Mouse (Mus musculus) 3T3-L1 (cell line): ENCODE data around the gene Hyal2.

Experiments
- DNase-seq: peaks from one replicate; pipeline ENCODE4 v3.0.0-alpha.2; 2015; ENCODE audit warnings: low read depth, low spot score

Hyal2 gene

DNA sequence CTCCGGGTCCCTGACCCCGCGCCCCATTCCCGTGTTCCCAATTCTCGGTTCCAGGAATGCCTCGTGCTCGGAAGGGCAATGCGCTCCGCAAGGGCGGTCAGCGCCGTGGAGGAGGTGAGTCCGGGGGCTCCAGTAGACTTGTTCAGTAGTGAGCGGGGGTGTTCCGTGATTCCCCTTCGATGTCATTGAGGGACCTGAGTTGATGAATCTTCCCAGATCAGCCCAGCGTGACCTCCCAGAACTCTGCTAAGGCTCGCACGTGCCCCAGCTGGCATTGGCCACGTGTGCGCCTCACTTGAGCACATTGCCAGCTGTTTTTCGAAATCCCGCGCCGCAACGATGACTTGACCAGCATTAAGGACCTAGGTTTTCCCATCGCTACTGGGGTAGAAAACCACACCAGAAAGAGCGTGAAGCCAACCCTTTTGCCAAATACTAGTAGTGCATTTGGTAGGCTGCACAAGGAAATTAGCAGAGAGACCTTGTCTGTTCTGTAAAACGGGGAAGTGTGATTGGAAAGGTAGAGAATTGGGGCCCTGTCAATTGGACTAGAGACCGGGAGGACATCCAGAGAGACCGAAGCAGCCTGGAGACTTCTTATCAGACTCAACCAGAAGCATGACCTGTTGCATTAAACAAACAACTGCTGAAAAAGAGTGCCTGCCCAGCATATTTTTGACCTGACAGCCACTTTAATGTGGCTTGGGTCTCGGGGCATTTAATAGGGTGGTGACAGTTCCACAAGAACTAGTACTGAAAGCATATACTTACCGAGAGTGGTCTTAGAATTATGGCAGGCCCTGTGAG is 20.3 kb downstream of the Hyal2 start:
- peak; percentile 73 for DNase-seq

DNA sequence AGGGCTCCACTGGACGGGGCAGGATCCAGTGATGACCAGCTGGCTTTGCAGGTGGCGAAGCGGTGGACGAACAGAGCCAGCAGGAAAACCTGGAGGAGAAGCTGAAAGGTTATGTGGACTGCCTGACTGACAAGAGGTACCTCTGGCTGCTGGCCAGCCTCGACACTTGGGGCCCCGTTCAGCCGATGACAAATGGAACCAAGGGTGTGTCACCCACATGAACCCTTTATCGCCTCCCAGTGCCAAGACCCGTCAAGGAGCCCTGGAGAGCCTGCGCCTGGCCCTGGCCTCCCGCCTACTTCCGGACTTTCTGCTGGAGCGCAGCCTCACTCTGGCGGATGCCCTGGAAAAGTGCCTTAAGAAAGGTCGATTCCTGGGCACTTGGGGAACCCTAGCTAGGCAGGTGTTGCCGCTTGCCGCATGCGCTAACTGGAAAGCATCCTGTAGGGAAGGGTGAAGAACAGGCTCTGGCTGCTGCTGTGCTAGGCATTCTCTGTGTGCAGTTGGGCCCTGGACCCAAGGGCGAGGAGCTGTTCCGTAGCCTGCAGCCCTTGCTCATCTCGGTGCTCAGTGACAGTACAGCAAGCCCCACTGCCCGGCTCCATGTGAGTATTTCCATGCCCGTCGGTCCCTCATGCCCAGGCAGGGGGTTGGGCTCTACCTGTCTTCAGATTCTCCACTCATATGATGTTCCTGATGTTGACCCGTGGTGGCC is 22.5 kb downstream of the Hyal2 start:
- no peak for DNase-seq

- no peak for DNase-seq
These were observed 23.0 kb downstream of the Hyal2 start for GRCm38 (mm10) chr9:107590773-107591060.

DNA sequence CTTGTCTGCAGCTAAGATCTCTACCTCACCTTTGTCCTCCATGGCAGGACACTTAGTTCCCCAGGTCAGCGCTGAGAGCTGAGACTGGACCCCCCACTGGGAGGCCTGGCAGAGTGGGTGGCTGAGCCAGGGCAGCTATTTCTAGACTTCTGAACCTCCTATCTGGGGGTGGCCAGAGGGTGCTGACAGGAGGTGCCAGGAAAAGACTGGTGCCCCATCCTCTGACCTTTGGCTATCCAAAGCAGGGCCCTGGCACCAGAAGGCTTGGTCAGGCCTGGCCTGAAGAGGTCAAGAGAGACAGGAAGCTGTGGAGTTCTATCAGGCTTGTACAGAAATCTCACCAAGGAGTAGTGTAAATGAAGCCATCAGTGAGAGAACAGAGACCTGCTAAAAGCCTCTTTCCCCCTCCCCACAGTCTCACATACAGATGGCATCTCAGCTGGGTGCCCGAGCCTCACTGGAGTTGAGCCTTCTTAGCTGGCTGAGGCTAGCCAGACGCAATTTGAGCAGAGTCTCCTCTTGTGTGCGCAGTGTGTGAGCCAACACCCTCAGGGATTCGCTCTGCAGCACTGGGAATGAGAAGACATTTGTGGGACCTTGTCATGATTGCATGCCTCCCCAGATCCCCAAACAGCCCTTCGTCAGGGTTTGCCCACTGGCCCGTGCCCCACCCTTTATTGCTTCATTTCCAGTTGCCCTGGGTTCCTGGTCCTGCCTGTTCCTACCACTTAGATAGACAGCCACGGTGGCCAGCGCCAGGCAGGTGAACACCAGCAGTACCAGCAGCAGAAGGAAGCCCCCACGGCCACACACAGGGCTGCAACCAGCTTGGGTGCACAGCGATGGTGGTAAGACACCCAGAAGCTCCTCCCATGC is 25.6 kb downstream of the Hyal2 start:
- DNase-seq = no peak

GRCm38 (mm10) chr9:107594281-107595062 is 26.7 kb downstream of the Hyal2 start:
- no peak for DNase-seq

DNA sequence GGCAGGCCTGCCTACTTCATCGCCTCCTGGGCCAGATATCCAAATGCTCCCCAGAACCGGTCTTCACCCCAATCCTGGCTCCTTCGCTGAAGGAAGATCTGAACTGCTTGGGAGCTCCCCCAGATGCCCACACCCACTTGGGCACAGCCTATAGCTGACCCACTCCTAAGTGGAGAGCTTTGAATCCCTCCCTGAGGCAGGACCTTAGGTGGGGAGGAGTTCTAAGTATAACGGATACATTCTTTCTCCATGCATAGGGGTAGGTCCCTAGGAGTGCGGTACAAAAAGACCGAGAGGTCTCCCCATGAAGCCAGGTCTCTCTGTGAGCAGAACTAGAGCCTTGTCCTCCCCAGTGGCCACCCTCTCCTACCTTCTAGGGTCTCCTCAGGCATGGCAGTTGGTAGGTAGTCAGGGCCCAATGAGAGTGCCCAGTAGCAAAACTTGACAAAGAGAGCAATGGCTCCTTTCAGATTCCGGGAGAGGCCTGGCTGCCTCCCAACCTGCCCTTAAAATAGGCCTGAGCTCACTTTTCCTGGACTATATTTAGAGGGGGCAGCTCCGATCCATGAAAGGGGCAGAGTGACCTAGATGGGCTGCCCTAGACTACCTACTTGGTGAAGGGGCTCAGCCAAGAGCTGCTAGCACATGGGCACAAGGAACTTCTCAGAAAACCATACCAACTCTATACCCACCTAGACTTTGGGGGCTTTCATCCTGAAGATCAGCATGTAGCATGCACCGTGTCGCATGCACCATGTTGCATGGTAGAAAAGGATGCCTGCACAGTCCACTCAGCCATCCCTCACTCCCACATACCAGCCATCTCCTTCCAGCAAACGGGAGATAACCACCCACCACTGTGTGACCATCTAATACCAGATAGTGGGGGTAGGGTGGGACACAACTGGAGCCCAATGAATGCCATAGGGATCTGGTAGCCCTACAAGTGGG is 29.1 kb downstream of the Hyal2 start:
- no peak for DNase-seq

- DNase-seq = no peak
These were observed 30.6 kb downstream of the Hyal2 start for GRCm38 (mm10) chr9:107598385-107598784.

DNA sequence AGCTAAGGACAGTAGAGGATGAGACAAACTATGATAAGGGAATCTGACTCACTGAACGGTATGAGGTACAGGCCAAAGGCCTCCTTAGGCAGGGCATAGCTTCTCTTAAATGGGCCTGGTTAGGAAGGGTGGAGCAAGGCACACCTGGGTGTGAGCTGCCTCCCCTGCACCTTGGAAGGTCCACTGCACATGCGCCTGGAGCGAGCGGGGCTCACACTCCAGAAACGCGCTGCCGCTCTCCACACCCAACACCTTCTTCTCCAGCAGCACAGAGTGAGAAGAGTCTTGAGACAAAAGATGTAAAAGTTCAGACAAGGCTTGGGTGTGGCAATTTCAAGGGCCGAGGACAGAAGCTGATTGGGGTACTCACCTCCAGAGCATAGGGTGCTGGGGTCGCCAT is 31.7 kb downstream of the Hyal2 start:
- no peak for DNase-seq

GRCm38 (mm10) chr9:107599842-107600241 is 32.1 kb downstream of the Hyal2 start:
- no peak for DNase-seq

DNA sequence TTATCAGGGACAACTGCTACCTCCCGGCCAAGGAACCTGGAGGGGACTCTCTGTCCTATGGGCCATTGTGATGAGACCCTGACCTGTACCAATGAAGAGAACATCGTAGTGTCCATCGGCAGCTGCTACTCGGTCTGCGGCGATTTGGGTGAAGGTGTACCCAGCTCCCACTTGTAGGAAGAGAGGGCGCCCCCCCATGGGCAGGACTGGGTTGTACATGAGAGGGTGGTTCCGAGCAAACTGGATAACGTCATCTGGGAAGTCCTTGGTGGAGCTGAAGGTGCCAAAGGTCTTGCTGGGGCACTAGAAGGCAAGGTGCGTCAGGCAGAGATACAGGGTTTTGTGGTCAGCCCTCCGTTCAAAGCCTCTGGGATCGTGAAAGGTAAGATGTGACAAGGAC is 33.0 kb downstream of the Hyal2 start:
- DNase-seq = no peak

GRCm38 (mm10) chr9:107601275-107601674 is 33.5 kb downstream of the Hyal2 start:
- DNase-seq = no peak

DNA sequence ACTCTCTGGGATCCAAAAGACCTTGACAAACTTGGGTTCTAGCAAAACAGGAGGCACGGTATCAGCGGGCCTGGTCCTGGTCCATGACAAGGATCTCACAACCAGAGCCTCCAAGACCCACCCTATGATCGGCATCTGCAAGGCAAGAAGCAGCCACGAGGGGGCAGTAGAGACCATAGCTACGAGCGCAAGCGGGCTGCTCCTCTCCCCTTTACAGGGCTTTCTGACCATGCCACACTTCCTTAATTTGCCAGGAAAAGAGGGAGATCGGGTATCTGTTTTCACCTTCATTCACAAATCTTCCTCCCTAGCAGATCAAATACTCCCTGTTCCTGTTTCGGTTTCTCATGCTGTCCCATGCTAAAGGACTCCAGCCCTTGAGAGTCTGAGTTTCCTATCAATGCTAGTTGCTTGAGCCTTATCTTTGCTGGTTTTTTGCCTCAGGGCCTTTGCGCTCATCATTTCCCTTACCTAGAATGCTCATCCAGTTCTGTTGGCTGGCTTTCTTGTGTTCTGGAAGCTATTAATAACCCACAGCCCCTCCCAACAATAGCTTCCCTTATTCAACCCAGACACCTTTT is 34.4 kb downstream of the Hyal2 start:
- peak; percentile 93 for DNase-seq

DNA sequence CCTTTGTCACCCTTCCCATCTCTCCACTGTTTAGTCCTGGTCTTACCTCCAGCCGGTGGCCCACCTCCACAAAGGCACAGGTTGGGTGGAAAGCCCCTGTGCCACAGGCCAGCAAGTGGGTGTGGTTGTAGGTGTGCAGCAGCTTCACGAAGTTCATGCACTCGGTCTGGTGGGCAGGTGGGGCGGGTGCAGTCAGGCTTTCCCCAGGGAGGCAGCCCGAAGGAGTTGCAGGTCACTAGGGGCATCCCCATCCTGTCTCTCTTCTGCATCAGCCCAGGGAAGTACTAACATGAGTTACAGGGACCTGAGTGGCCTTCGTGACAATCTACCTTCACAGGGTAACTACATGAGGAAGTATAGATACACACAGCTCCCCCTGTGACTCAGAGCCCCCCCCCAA is 35.5 kb downstream of the Hyal2 start:
- no peak for DNase-seq

DNA sequence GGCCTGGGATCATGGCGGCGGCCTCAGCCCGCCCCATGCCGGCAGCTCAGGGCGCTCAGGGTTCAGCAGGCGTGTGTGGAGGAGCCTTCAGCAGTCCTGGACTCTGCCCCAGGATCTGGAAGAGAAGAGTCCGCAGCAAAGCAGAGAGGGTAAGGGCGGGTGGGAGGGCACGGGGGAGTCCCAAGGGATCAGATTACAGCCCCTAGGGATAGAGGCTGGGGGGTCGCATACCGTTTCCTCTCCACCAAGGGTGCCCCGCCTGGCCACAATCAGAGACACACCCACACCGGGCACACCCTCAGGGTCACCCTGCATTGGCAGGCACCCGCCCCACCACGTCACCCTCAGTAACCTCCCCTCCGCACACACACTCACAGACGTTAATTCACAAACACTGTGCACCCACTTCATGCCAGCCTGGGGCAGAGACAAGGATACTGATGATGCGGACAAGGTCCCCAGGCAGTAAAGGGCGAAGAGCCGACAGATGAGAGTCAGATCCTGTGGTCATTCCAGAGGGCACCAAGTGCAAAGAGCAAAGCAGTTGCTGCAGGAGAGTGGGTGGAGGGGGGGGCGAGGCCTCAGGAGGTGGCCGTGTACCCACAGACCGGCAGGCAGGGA is 37.4 kb downstream of the Hyal2 start:
- no peak for DNase-seq

DNA sequence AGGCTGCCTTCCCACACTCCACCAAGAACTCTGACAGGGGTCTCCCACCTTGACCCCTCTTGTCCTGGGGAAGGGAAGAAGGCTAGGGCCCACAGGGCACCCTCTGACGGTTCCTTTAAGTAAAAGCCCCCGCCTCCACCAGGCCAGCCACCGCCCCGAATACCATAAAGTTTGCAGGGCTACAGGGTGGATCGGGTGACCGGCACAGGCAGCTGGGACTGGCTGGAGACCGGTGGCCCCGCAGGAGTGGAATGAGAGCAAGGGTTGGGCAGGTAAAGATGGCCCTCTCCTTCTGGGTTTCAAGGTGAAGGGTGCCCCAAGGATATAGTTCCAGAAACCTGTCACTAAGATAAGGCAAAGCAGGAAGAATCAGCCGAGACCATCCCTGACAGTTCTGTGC is 38.8 kb downstream of the Hyal2 start:
- DNase-seq = no peak

DNA sequence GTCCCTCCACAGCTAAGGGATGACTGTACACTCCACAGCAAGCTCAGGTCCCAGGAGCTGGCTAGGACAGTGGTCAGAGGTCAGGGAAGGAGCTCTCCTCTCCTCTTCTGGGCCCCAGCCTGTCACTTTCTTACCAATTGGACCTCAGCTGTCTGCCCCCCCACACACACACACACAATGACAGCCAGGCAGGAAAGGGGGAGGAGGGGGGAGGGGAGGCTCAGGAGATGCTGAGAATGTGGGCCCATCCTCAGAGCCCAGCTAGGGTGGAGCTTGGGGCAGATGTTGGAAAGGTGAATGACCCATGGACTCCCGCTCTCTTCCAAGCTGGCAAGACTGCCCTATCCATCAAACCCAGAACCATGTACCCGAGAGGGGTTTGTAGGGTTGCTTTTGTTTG is 39.3 kb downstream of the Hyal2 start:
- DNase-seq = no peak

DNA sequence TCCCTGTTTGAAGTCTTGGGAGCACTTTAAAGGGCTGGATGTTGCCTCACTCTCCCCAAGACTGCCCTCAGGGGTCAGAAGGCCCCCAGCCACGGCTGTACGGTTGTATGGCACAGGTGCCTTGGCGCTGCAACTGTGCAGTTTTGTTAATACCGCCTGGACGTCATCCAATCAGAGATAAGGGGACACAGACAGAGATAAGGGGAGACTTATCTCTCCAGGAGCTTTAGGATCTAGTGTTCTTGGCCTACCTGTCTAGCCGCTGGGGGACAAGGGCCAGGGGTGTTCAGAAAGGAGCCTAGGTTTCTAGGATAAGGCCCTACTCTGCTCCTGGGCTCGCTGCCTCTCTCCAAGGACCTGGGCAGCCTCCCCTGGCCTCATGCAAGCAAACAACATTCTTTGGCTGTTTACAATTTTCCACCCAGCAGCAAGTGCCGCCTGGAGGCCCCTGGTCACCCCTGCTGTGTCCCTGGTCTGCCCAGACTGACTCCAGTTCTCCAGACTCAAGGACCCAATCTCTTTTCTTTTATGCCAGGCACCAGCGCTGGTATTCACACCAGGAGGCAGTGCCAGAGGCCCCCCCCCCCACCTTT is 40.0 kb downstream of the Hyal2 start:
- no peak for DNase-seq

DNA sequence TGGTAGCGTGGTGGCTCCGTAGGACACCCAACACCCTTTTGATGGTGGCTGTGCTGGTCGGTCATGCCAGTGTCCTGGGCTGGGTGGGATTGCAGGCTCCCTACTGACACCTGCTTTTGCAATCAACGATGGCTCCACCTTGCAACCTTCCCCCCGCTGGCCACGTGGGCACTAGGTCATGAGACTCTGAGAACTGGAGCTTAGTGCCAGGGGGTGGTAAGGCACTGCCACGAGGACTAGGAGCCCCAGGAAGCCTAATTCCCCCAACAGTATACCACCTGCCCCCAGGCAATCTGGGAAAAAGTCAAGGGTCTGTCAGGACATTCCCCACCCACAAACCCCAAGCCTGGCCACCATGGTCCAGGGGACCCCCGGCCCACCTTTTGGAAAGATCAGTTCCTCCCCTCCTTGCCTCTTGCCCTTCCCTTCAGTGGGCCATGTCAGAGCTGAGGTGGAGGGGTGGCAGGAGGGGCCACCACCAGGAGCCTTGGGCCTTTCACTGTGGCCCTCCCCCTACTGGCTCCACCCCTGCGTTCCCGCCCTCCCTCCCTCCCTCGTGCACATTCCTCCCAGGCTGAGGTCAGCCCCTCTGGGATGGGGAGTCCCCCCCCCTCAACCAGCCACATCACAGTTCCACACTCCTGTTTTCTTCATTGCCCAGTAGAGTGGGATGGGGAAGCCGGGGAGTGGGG is 41.1 kb downstream of the Hyal2 start, which contains the start of gene Sema3b:
Sema3b (minus strand) TSS at position 489 of the 692 bp plus-strand sequence.
- DNase-seq = no peak

GRCm38 (mm10) chr9:107609433-107609830 is 41.7 kb downstream of the Hyal2 start:
- no peak for DNase-seq
